Mouse (Mus musculus): ENCODE results near the gene Slit3. TPM values are rescaled to one million over a fixed set of nuclear protein-coding genes. Genes with fewer than 3 reads are reported as not detected.

Slit3 gene
- total and polyA plus RNA-seq, 3 experiments: not detected

DNA sequence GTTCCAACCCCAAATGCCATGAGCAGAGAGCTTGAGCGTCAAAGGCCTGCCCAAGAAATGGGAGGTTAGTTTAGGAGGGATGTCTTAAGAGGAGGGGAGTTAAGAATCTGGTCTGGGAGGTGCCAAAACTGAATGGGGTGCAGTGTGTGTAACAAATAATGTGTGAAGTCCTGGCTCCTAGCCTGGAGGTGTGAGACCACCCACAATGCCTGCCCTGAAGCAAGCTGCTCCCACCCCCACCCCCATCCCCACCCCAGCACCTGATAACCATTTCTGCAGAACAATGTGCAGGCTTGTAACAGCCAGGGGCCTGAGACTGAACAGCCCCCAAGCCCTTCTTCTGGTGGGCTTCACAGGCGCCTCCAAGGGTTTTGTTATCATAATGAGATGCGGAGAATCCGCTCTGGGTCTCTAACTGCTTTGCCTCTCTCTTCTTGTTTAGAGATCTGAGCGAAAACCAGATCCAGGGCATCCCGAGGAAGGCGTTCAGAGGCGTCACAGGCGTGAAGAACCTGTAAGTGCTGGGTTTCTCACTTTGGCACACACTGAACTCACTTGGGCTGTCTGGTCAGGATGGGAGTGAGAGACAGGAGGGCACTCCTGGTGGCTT is 386.9 kb downstream of the Slit3 start:
- no peak for DNase-seq (ENCODE audit: low read depth, low spot score)
- Histone ChIP-seq H3K36me3 (ENCODE audit: control insufficient read depth in 1 of 2, insufficient read depth in 2 of 2, low read length in 2 of 2) (no peaks in the 10 kb centered on the region), H3K4me1 (ENCODE audit: control insufficient read depth in 1 of 2, insufficient read depth in 2 of 2, low read length in 2 of 2) (no peaks in the 10 kb centered on the region), H3K27ac (ENCODE audit: control insufficient read depth, low read depth, low read length) (no peak overlapping the region), H3K27me3 (ENCODE audit: control insufficient read depth in 1 of 2, insufficient read depth in 2 of 2, low read length in 2 of 2) (no peaks in the 10 kb centered on the region), H3K4me3 (ENCODE audit: control insufficient read depth in 1 of 2, insufficient read depth in 1 of 2, low read depth in 2 of 2, low read length in 2 of 2) (no peak overlapping the region), H3K79me2 (ENCODE audit: control insufficient read depth, insufficient read depth, low read length, poor library complexity) (no peaks in the 10 kb centered on the region), H3K9ac (ENCODE audit: control insufficient read depth, low read depth, low read length, poor library complexity, severe bottlenecking) (no peak overlapping the region), H3K9me3 (replicated peaks; ENCODE audit: insufficient read depth, low read length) (no peaks in the 10 kb centered on the region)
- TF ChIP-seq MAFK (IDR thresholded peaks at IDR 0.05; ENCODE audit: borderline replicate concordance, low read depth, low read length) (no peak), NELFE (IDR thresholded peaks at IDR 0.05; ENCODE audit: low read depth, low read length) (no peak), CTCF (IDR thresholded peaks at IDR 0.05 in 2 of 3, conservative IDR thresholded peaks at IDR 0.05 in 1 of 3; ENCODE audit: control insufficient read depth in 1 of 3, insufficient read depth in 1 of 3, low read depth in 2 of 3, low read length in 3 of 3, poor library complexity in 1 of 3, severe bottlenecking in 1 of 3) (no peak), RAD21 (IDR thresholded peaks at IDR 0.05; ENCODE audit: low read depth, low read length) (no peak), TAL1 (IDR thresholded peaks at IDR 0.05; ENCODE audit: low read length) (no peak)

DNA sequence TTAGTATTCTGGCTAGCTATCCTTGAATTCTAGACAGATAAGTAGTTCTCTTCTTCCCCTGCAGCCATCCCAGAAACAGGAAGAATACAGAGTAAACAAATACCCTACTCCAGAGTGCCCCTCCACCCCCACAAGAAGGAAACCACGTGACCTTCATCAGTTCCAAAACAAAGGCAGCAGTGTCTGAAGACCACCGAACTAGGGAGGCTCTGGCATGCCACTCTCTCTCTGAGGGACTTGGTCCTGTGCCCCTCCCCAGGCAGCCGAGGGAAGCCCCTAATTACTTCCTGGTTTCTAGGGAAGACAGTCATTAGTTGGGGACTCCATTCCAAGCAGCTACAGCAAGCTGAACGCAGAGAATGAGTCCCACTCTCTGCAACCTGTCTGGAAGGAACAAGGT is 391.7 kb downstream of the Slit3 start:
- Histone ChIP-seq H3K4me1 (ENCODE audit: control insufficient read depth in 1 of 2, insufficient read depth in 2 of 2, low read length in 2 of 2) (no peaks in the 10 kb centered on the region), H3K4me3 (ENCODE audit: control insufficient read depth in 1 of 2, insufficient read depth in 1 of 2, low read depth in 2 of 2, low read length in 2 of 2) (no peak overlapping the region), H3K27ac (ENCODE audit: control insufficient read depth, low read depth, low read length) (no peak overlapping the region), H3K9me3 (replicated peaks; ENCODE audit: insufficient read depth, low read length) (no peaks in the 10 kb centered on the region), H3K36me3 (ENCODE audit: control insufficient read depth in 1 of 2, insufficient read depth in 2 of 2, low read length in 2 of 2) (no peaks in the 10 kb centered on the region), H3K9ac (ENCODE audit: control insufficient read depth, low read depth, low read length, poor library complexity, severe bottlenecking) (no peak overlapping the region), H3K79me2 (ENCODE audit: control insufficient read depth, insufficient read depth, low read length, poor library complexity) (no peaks in the 10 kb centered on the region), H3K27me3 (ENCODE audit: control insufficient read depth in 1 of 2, insufficient read depth in 2 of 2, low read length in 2 of 2) (no peaks in the 10 kb centered on the region)
- TF ChIP-seq CHD2 (IDR thresholded peaks at IDR 0.05; ENCODE audit: low read length) (no peak), POLR2A (IDR thresholded peaks at IDR 0.05; ENCODE audit: control insufficient read depth in 1 of 2, insufficient read depth in 1 of 2, low read depth in 1 of 2, low read length in 2 of 2, poor library complexity in 1 of 2) (no peak), GATA1 (IDR thresholded peaks at IDR 0.05; ENCODE audit: low read depth, low read length) (no peak), NRF1 (IDR thresholded peaks at IDR 0.05; ENCODE audit: insufficient read depth, low read depth, low read length, poor library complexity, severe bottlenecking) (no peak), UBTF (IDR thresholded peaks at IDR 0.05; ENCODE audit: borderline replicate concordance, insufficient read depth, low read depth, low read length) (no peak), SIN3A (IDR thresholded peaks at IDR 0.05; ENCODE audit: low read length) (no peak), MAFK (IDR thresholded peaks at IDR 0.05; ENCODE audit: borderline replicate concordance, low read depth, low read length) (no peak), BHLHE40 (IDR thresholded peaks at IDR 0.05; ENCODE audit: borderline replicate concordance, low read depth, low read length) (no peak), TBP (IDR thresholded peaks at IDR 0.05; ENCODE audit: low read depth, low read length) (no peak), MYB (IDR thresholded peaks at IDR 0.05; ENCODE audit: low read depth, low read length) (no peak), TAL1 (IDR thresholded peaks at IDR 0.05; ENCODE audit: low read length) (no peak), JUND (IDR thresholded peaks at IDR 0.05; ENCODE audit: low read depth, low read length) (no peak), MEF2A (IDR thresholded peaks at IDR 0.05; ENCODE audit: extremely low read depth, insufficient replicate concordance, low read depth, low read length, poor library complexity, severe bottlenecking) (no peak), MXI1 (IDR thresholded peaks at IDR 0.05; ENCODE audit: low read depth, low read length) (no peak), CTCF (IDR thresholded peaks at IDR 0.05 in 2 of 3, conservative IDR thresholded peaks at IDR 0.05 in 1 of 3; ENCODE audit: control insufficient read depth in 1 of 3, insufficient read depth in 1 of 3, low read depth in 2 of 3, low read length in 3 of 3, poor library complexity in 1 of 3, severe bottlenecking in 1 of 3) (no peak), ZC3H11A (IDR thresholded peaks at IDR 0.05; ENCODE audit: low read depth, low read length) (no peak), RAD21 (IDR thresholded peaks at IDR 0.05; ENCODE audit: low read depth, low read length) (no peak), HCFC1 (IDR thresholded peaks at IDR 0.05; ENCODE audit: low read depth, low read length) (no peak), ELF1 (IDR thresholded peaks at IDR 0.05; ENCODE audit: low read depth, low read length) (no peak), POLR2AphosphoS5 (IDR thresholded peaks at IDR 0.05; ENCODE audit: borderline replicate concordance, low read depth, low read length) (no peak)
- DNase-seq (ENCODE audit: low read depth, low spot score): no peak

All from MEL (cell line).